Mouse (Mus musculus): ENCODE measurements around the gene Lsm2. TPM values are rescaled to one million over a fixed set of nuclear protein-coding genes. Genes with fewer than 3 reads are reported as not detected.
"Not testable (repeated sequence)": the region's sequence is repeated elsewhere in the genome, so short reads cannot be mapped to it uniquely, and the experiment has no call there.

The Lsm2 gene
- total RNA-seq, 4 experiments from 2014 or later: 14.1 to 22.5 (median 17.3) TPM

DNA sequence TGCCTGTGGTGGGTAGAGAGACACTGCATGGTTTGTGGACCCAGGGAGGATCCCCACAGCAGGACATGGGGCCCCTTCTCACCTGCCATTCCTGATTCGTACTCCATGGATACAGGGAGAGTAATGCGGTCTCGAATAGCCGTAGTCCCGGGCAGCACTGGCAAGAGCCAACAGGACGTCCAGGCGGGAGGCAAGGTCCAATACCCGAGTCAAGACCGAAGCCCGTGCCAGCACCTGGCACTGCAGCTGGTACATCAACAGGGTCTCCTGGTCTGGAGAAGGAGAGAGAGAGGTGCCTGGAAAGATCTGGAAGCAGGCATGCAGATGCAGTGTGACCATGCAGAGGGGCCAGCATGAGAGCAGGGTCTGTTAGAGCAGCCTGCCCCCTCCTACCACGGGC is 49.6 kb downstream of the Lsm2 start:
- DNase-seq (ENCODE audit: low spot score in 2 of 2): no peak

DNA sequence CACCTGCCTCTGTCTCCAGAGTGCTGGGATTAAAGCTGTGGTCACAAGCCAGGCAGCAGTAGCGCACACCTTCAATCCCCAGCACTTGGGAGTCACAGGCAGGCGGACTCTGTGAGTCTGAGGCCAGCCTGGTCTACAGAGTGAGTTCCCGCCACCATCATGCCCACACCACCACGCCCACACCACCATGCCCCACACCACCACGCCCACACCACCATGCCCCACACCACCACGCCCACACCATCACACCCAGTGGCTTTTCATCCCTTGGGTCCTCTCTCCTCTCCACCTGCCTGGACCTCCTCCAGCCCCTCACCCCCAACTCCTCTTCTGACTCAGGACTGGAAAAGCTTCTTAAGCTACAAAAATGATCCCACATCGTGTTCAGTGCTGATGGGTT is 50.2 kb downstream of the Lsm2 start:
- DNase-seq (ENCODE audit: low spot score in 2 of 2): no peak

DNA sequence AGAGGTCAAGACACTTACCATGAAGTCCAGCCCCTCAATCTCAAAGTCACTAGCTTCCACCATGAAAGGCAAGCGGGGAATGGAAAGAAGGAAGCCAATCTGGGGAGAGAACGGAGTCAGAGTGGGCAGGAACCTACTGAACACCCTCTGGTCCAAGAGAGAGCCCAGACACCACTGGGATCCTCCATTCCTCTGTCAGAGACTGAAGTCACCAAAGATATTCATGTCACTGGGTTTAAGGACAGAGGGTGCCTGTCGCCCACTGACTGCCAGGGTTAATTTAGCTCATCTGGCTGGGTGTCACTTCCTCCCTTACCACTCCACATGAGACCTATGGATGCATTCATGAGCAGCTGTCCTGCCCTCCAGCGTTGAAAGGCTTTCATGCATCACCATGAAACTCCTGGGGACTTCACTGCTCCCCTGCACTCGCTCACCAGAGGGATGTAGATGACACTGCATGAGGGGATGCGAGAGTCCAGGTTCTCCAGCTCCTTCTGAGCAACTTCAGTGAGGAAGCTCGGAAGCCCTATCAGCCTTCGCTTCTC is 50.7 kb downstream of the Lsm2 start:
- DNase-seq (ENCODE audit: low spot score in 2 of 2): no peak

DNA sequence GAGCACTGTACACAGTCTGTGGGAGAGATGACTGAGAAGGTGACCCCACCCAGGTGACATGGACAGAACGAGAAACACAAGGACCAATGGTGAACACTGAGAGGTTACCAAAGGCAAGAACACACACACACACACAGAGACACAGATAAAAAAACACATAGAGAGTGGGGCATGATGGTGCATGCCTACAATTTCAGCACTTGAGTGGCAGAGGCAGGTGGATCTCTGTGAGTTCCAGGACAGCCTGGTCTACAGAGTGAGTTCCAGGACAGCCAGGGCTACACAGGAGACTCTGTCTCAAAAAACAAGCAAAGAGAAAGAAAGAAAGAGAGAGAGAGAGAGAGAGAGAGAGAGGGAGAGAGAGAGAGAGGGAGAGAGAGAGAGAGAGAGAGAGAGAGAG is 52.0 kb downstream of the Lsm2 start:
- not testable (repeated sequence) for DNase-seq (ENCODE audit: low spot score in 2 of 2)

DNA sequence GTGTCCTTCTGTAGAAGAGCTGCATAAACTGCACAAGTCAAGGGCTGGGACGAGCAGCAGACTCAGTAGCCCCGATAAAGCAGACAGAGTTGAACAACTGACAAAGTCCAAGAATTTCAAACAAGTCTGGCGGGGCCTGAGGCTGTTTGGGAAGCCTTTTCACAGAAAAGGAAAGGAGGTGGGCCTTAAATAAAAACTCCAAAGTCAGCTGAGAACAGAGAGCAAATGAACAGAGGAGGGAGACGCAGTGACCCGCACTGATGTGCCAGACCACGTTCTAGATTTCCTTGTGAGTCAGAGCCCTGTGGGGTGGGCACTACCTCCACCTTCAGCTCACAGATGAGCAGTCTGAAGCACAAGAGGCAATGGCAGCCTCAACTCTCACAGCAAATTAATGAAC is 53.2 kb downstream of the Lsm2 start:
- no peak for DNase-seq (ENCODE audit: low spot score in 2 of 2)

Other genes with a start within 250 kb of the Lsm2 start
- 100 to 1,000 TPM in 2 of 4 experiments, 10 to 100 TPM in 2; 27.2 to 188 (median 81.4) TPM for gene C4b, start 238.0 kb upstream of the Lsm2 start, total RNA-seq (2022)
- gene Cyp21a1, start 177.3 kb upstream of the Lsm2 start, total RNA-seq (2022): 1 to 10 TPM in 2 of 4 experiments, not detected in 2; 3.1 to 3.7 TPM
- gene Stk19, start 144.9 kb upstream of the Lsm2 start, total RNA-seq (2022): 10 to 100 TPM; 45.3 to 49.5 (median 47.7) TPM
- gene Dxo, start 144.8 kb upstream of the Lsm2 start, total RNA-seq (2022): 10 to 100 TPM; 31.8 to 37.2 (median 34.0) TPM
- gene Skiv2l, start 131.7 kb upstream of the Lsm2 start, total RNA-seq (2022): 10 to 100 TPM; 61.1 to 73.1 (median 67.3) TPM
- 10 to 100 TPM; 34.8 to 38.3 (median 37.2) TPM for gene Nelfe, start 131.5 kb upstream of the Lsm2 start, total RNA-seq (2022)
- under 1 TPM in 1 of 4 experiments, not detected in 3; 0.43 TPM for gene Cfb, start 119.3 kb upstream of the Lsm2 start, total RNA-seq (2022)
- 1 to 10 TPM; 8.3 to 9.1 (median 9.0) TPM for gene Zbtb12, start 102.4 kb upstream of the Lsm2 start, total RNA-seq (2022)
- gene Gm20547, start 99.8 kb upstream of the Lsm2 start, total RNA-seq (2022): not detected
- gene C2, start 83.6 kb upstream of the Lsm2 start, total RNA-seq (2022): 1 to 10 TPM; 1.6 to 5.9 (median 4.0) TPM
- 100 to 1,000 TPM; 182 to 191 (median 185) TPM for gene Ehmt2, start 83.4 kb upstream of the Lsm2 start, total RNA-seq (2022)
- under 1 TPM; 0.33 to 0.66 (median 0.51) TPM for gene Slc44a4, start 67.4 kb upstream of the Lsm2 start, total RNA-seq (2022)
- 10 to 100 TPM; 40.1 to 44.4 (median 42.7) TPM for gene Neu1, start 50.6 kb upstream of the Lsm2 start, total RNA-seq (2022)
- 10 to 100 TPM in 2 of 4 experiments, 1 to 10 TPM in 2; 6.9 to 13.1 (median 10.4) TPM for gene Hspa1b, start 22.6 kb upstream of the Lsm2 start, total RNA-seq (2022)
- not detected for gene Gm20481, start 11.9 kb upstream of the Lsm2 start, total RNA-seq (2022)
- 10 to 100 TPM; 11.9 to 17.5 (median 13.7) TPM for gene Hspa1a, start 9.7 kb upstream of the Lsm2 start, total RNA-seq (2022)
- under 1 TPM; 0.24 to 0.72 (median 0.58) TPM for gene Hspa1l, start 9.2 kb upstream of the Lsm2 start, total RNA-seq (2022)
- 10 to 100 TPM; 43.5 to 53.0 (median 48.2) TPM for gene Vars, start 19.1 kb downstream of the Lsm2 start, total RNA-seq (2022)
- gene Vwa7, start 34.7 kb downstream of the Lsm2 start, total RNA-seq (2022): 1 to 10 TPM in 3 of 4 experiments, under 1 TPM in 1; 0.95 to 1.5 (median 1.3) TPM
- gene Sapcd1, start 46.2 kb downstream of the Lsm2 start, total RNA-seq (2022): under 1 TPM in 2 of 4 experiments, not detected in 2; 0.59 to 0.67 TPM
- 1 to 10 TPM in 1 of 4 experiments, under 1 TPM in 2, not detected in 1; 0.34 to 1.2 (median 0.78) TPM for gene Msh5, start 64.9 kb downstream of the Lsm2 start, total RNA-seq (2022)
- gene Clic1, start 68.1 kb downstream of the Lsm2 start, total RNA-seq (2022): 10 to 100 TPM; 10.2 to 18.3 (median 11.8) TPM
- 10 to 100 TPM; 13.1 to 20.2 (median 14.8) TPM for gene Ddah2, start 77.2 kb downstream of the Lsm2 start, total RNA-seq (2022)
- not detected for gene Ly6g6c, start 83.5 kb downstream of the Lsm2 start, total RNA-seq (2022)
- gene Mpig6b, start 84.3 kb downstream of the Lsm2 start, total RNA-seq (2022): under 1 TPM in 1 of 4 experiments, not detected in 3; 0.15 TPM
- gene Ly6g6e, start 95.0 kb downstream of the Lsm2 start, total RNA-seq (2022): 1 to 10 TPM; 3.7 to 4.9 (median 4.0) TPM
- 1 to 10 TPM in 3 of 4 experiments, under 1 TPM in 1; 0.70 to 1.8 (median 1.3) TPM for gene Ly6g6d, start 96.2 kb downstream of the Lsm2 start, total RNA-seq (2022)
- under 1 TPM in 2 of 4 experiments, not detected in 2; 0.50 to 0.54 TPM for gene Ly6g6f, start 103.7 kb downstream of the Lsm2 start, total RNA-seq (2022)
- gene Abhd16a, start 107.4 kb downstream of the Lsm2 start, total RNA-seq (2022): 100 to 1,000 TPM; 117 to 125 (median 121) TPM
- not detected for gene Ly6g5c, start 126.4 kb downstream of the Lsm2 start, total RNA-seq (2022)
- gene Ly6g5b, start 133.6 kb downstream of the Lsm2 start, total RNA-seq (2022): under 1 TPM; 0.32 to 1.00 (median 0.46) TPM
- 10 to 100 TPM; 19.7 to 24.5 (median 22.8) TPM for gene Gpank1, start 139.6 kb downstream of the Lsm2 start, total RNA-seq (2022)
- 100 to 1,000 TPM; 188 to 228 (median 194) TPM for gene Csnk2b, start 140.2 kb downstream of the Lsm2 start, total RNA-seq (2022)
- gene D17H6S53E, start 144.5 kb downstream of the Lsm2 start, total RNA-seq (2022): 10 to 100 TPM; 25.6 to 34.3 (median 30.1) TPM
- not detected for gene Apom, start 150.2 kb downstream of the Lsm2 start, total RNA-seq (2022)
- 100 to 1,000 TPM; 263 to 306 (median 290) TPM for gene Bag6, start 153.3 kb downstream of the Lsm2 start, total RNA-seq (2022)
- 100 to 1,000 TPM; 272 to 295 (median 280) TPM for gene Prrc2a, start 183.0 kb downstream of the Lsm2 start, total RNA-seq (2022)
- 10 to 100 TPM; 11.2 to 30.3 (median 17.4) TPM for gene Aif1, start 194.2 kb downstream of the Lsm2 start, total RNA-seq (2022)
- gene Lst1, start 206.6 kb downstream of the Lsm2 start, total RNA-seq (2022): 10 to 100 TPM in 1 of 4 experiments, 1 to 10 TPM in 3; 6.5 to 10.1 (median 7.9) TPM
- gene Ltb, start 212.6 kb downstream of the Lsm2 start, total RNA-seq (2022): 1 to 10 TPM in 3 of 4 experiments, not detected in 1; 1.0 to 1.6 (median 1.2) TPM
- gene Tnf, start 220.1 kb downstream of the Lsm2 start, total RNA-seq (2022): under 1 TPM in 1 of 4 experiments, not detected in 3; 0.39 TPM
- gene Lta, start 223.5 kb downstream of the Lsm2 start, total RNA-seq (2022): 1 to 10 TPM in 1 of 4 experiments, under 1 TPM in 3; 0.28 to 1.2 (median 0.58) TPM
- gene Gm16181, start 239.0 kb downstream of the Lsm2 start, total RNA-seq (2022): not detected